Mouse (Mus musculus): Measurements from ENCODE around the gene Rgs8. TPM values are rescaled to one million over a fixed set of nuclear protein-coding genes. Genes with fewer than 3 reads are reported as not detected.
A peak's percentile ranks its signal among the peaks of the same experiment; 100 is the strongest.

The Rgs8 gene
- polyA plus RNA-seq, 1 experiment, result 0.10 TPM

DNA sequence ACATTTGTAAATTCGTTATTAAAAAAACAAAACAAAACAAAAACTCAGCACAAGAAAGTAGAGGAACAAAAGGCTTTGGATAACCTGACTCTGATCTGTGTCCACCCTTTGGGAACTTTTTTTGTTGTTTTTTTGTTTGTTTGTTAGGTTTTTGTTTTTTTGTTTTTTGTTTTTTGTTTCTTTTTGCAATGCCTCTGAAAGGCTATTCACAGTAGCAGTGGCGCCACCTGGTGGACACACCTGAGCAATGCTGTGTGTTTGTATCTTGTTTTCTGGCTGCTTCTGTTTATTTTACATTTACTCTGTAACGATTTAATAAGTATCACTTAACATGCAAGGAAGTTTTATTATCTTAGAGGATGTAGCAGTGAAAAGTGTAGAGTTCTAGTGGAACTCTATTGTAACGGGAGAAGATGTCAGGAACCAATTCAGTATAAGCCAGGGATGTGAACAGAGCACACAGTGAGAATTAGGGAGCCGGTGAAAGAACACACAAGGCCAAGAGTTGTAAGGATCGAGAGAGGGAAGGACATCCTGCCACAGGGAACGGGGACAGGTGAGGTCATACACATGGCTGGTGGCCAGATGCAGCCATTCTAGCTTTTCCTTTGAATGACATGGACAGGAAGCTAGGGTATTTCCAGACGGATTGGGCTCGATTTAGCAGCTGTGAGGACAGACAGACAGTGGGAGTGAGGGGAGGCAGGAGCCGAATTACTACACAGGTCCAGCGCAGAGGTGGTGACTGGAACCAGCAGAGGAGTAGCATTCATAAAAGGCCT lies 89.7 kb downstream of the Rgs8 start:
- no peaks in the 10 kb centered on the region for H3K9me3 ChIP-seq (replicated peaks; ENCODE audit: control insufficient read depth, insufficient read depth, low read length, poor library complexity, severe bottlenecking)
- no peak overlapping the region for H3K4me3 ChIP-seq (ENCODE audit: low read depth, low read length)
- no peak overlapping the region for H3K9ac ChIP-seq (ENCODE audit: low read depth, poor library complexity, severe bottlenecking)
- H3K27me3 ChIP-seq (ENCODE audit: control insufficient read depth, insufficient read depth, low read length, poor library complexity, severe bottlenecking), result no peaks in the 10 kb centered on the region
- no peaks in the 10 kb centered on the region for H3K36me3 ChIP-seq (ENCODE audit: control insufficient read depth, insufficient read depth, low read length, poor library complexity, severe bottlenecking)
- H3K27ac ChIP-seq (ENCODE audit: insufficient read depth, low read length), result no peak overlapping the region
- H3K4me1 ChIP-seq (ENCODE audit: control insufficient read depth, insufficient read depth, low read length), result peaks cover 2% of the 10 kb centered on the region
- no peak for TF ChIP-seq POLR2A (IDR thresholded peaks at IDR 0.05; ENCODE audit: insufficient read depth, low read length)
- TF ChIP-seq EP300 (IDR thresholded peaks at IDR 0.05; ENCODE audit: insufficient read depth, low read depth, low read length), result no peak
- peak; percentile 46 for TF ChIP-seq CTCF (IDR thresholded peaks at IDR 0.05; ENCODE audit: low read depth, low read length)

- H3K4me1 ChIP-seq (ENCODE audit: control insufficient read depth, insufficient read depth, low read length), result no peaks in the 10 kb centered on the region
- no peak overlapping the region for H3K27ac ChIP-seq (ENCODE audit: insufficient read depth, low read length)
Measured at GRCm38 (mm10) chr1:153746119-153746670, 93.4 kb downstream of the Rgs8 start.

GRCm38 (mm10) chr1:153746728-153747127 lies 93.9 kb downstream of the Rgs8 start:
- H3K27me3 ChIP-seq (ENCODE audit: control insufficient read depth, insufficient read depth, low read length, poor library complexity, severe bottlenecking), result no peaks in the 10 kb centered on the region
- no peak overlapping the region for H3K9ac ChIP-seq (ENCODE audit: low read depth, poor library complexity, severe bottlenecking)
- H3K9me3 ChIP-seq (replicated peaks; ENCODE audit: control insufficient read depth, insufficient read depth, low read length, poor library complexity, severe bottlenecking), result no peaks in the 10 kb centered on the region
- H3K36me3 ChIP-seq (ENCODE audit: control insufficient read depth, insufficient read depth, low read length, poor library complexity, severe bottlenecking), result no peaks in the 10 kb centered on the region
- no peak overlapping the region for H3K4me3 ChIP-seq (ENCODE audit: low read depth, low read length)
- H3K27ac ChIP-seq (ENCODE audit: insufficient read depth, low read length), result no peak overlapping the region
- no peaks in the 10 kb centered on the region for H3K4me1 ChIP-seq (ENCODE audit: control insufficient read depth, insufficient read depth, low read length)
- TF ChIP-seq CTCF (IDR thresholded peaks at IDR 0.05; ENCODE audit: low read depth, low read length) (peak; percentile 77), POLR2A (IDR thresholded peaks at IDR 0.05; ENCODE audit: insufficient read depth, low read length) (no peak)

More at GRCm38 (mm10) chr1:153746119-153746670, 93.4 kb downstream of the Rgs8 start:
- Histone ChIP-seq H3K9me3 (replicated peaks; ENCODE audit: control insufficient read depth, insufficient read depth, low read length, poor library complexity, severe bottlenecking) (no peaks in the 10 kb centered on the region), H3K36me3 (ENCODE audit: control insufficient read depth, insufficient read depth, low read length, poor library complexity, severe bottlenecking) (no peaks in the 10 kb centered on the region), H3K4me3 (ENCODE audit: low read depth, low read length) (no peak overlapping the region), H3K9ac (ENCODE audit: low read depth, poor library complexity, severe bottlenecking) (no peak overlapping the region), H3K27me3 (ENCODE audit: control insufficient read depth, insufficient read depth, low read length, poor library complexity, severe bottlenecking) (no peaks in the 10 kb centered on the region)
- no peak for TF ChIP-seq POLR2A (IDR thresholded peaks at IDR 0.05; ENCODE audit: insufficient read depth, low read length)
- no peak for TF ChIP-seq EP300 (IDR thresholded peaks at IDR 0.05; ENCODE audit: insufficient read depth, low read depth, low read length)
- TF ChIP-seq CTCF (IDR thresholded peaks at IDR 0.05; ENCODE audit: low read depth, low read length), result no peak

- Histone ChIP-seq H3K27me3 (ENCODE audit: control insufficient read depth, insufficient read depth, low read length, poor library complexity, severe bottlenecking) (no peaks in the 10 kb centered on the region), H3K9ac (ENCODE audit: low read depth, poor library complexity, severe bottlenecking) (no peak overlapping the region), H3K27ac (ENCODE audit: insufficient read depth, low read length) (no peak overlapping the region), H3K4me3 (ENCODE audit: low read depth, low read length) (no peak overlapping the region), H3K9me3 (replicated peaks; ENCODE audit: control insufficient read depth, insufficient read depth, low read length, poor library complexity, severe bottlenecking) (no peaks in the 10 kb centered on the region), H3K4me1 (ENCODE audit: control insufficient read depth, insufficient read depth, low read length) (no peaks in the 10 kb centered on the region), H3K36me3 (ENCODE audit: control insufficient read depth, insufficient read depth, low read length, poor library complexity, severe bottlenecking) (no peaks in the 10 kb centered on the region)
- TF ChIP-seq POLR2A (IDR thresholded peaks at IDR 0.05; ENCODE audit: insufficient read depth, low read length) (no peak), EP300 (IDR thresholded peaks at IDR 0.05; ENCODE audit: insufficient read depth, low read depth, low read length) (no peak), CTCF (IDR thresholded peaks at IDR 0.05; ENCODE audit: low read depth, low read length) (no peak)
Measured at GRCm38 (mm10) chr1:153747861-153748530, 95.2 kb downstream of the Rgs8 start.

- H3K9ac ChIP-seq (ENCODE audit: low read depth, poor library complexity, severe bottlenecking), result no peak overlapping the region
- H3K9me3 ChIP-seq (replicated peaks; ENCODE audit: control insufficient read depth, insufficient read depth, low read length, poor library complexity, severe bottlenecking), result no peaks in the 10 kb centered on the region
- H3K36me3 ChIP-seq (ENCODE audit: control insufficient read depth, insufficient read depth, low read length, poor library complexity, severe bottlenecking), result no peaks in the 10 kb centered on the region
- no peak overlapping the region for H3K4me3 ChIP-seq (ENCODE audit: low read depth, low read length)
- TF ChIP-seq POLR2A (IDR thresholded peaks at IDR 0.05; ENCODE audit: insufficient read depth, low read length) (no peak), CTCF (IDR thresholded peaks at IDR 0.05; ENCODE audit: low read depth, low read length) (no peak), EP300 (IDR thresholded peaks at IDR 0.05; ENCODE audit: insufficient read depth, low read depth, low read length) (no peak)
- H3K27ac ChIP-seq (ENCODE audit: insufficient read depth, low read length), result no peak overlapping the region
- no peaks in the 10 kb centered on the region; the same call in 1 of the 2 replicates for H3K27me3 ChIP-seq (ENCODE audit: control insufficient read depth, insufficient read depth, low read length, poor library complexity, severe bottlenecking)
- no peaks in the 10 kb centered on the region for H3K4me1 ChIP-seq (ENCODE audit: control insufficient read depth, insufficient read depth, low read length)
Measured at GRCm38 (mm10) chr1:153748549-153748948, 95.7 kb downstream of the Rgs8 start.
